Mouse (Mus musculus): ENCODE measurements around the gene Fam214a. TPM values are rescaled to one million over a fixed set of nuclear protein-coding genes. Genes with fewer than 3 reads are reported as not detected.
A peak's percentile ranks its signal among the peaks of the same experiment; 100 is the strongest.

The Fam214a gene
- polyA plus RNA-seq, 1 experiment = 9.1 TPM

GRCm38 (mm10) chr9:74925220-74925769 lies 27.4 kb upstream of the Fam214a start:
- Histone ChIP-seq H3K27me3 (ENCODE audit: control insufficient read depth, insufficient read depth, low read length) (no peaks in the 10 kb centered on the region), H3K36me3 (ENCODE audit: control insufficient read depth, insufficient read depth, low read length) (no peaks in the 10 kb centered on the region), H3K4me1 (ENCODE audit: control insufficient read depth, insufficient read depth, insufficient read length) (no peaks in the 10 kb centered on the region), H3K4me3 (ENCODE audit: extremely low read depth, insufficient read depth, insufficient read length) (no peak overlapping the region), H3K27ac (ENCODE audit: insufficient read depth, low read length) (no peak overlapping the region)
- no peak for TF ChIP-seq POLR2A (IDR thresholded peaks at IDR 0.05; ENCODE audit: low read depth, low read length)
- no peak for TF ChIP-seq CTCF (IDR thresholded peaks at IDR 0.05; ENCODE audit: extremely low read depth, insufficient read depth, insufficient read length, insufficient replicate concordance)
- WGBS = 90% methylated on average over 10 of the region's 10 CpGs
- DNase-seq (ENCODE audit: low read depth in 1 of 2, low spot score in 2 of 2) = no peak

- DNase-seq (ENCODE audit: low read depth in 1 of 2, low spot score in 2 of 2) = no peak
These were observed 22.7 kb upstream of the Fam214a start for GRCm38 (mm10) chr9:74929981-74930423.

DNA sequence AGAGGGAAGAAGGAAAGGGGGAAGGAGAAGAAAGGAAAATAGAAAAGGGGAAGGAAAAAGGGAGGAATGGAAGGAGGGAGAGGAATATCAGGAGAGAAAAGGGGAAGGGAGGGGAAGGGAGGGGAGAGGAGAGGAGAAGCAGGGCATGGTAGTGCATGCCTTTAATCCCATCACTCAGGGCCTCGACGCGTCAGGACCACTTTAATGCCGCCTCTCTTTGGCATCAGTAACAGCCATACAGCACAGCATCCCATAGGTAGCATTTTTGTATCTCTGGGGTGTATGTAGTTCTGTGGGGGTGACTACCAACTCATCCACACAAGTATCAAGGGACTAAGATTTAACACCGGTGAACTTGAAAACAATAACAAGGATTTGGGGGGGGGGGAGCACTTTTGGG lies 22.0 kb upstream of the Fam214a start:
- WGBS = 89% methylated on average over 5 of the region's 5 CpGs
- DNase-seq (ENCODE audit: low read depth in 1 of 2, low spot score in 2 of 2) = no peak
- no peak for TF ChIP-seq POLR2A (IDR thresholded peaks at IDR 0.05; ENCODE audit: low read depth, low read length)
- no peak for TF ChIP-seq CTCF (IDR thresholded peaks at IDR 0.05; ENCODE audit: extremely low read depth, insufficient read depth, insufficient read length, insufficient replicate concordance)
- no peak overlapping the region for H3K27ac ChIP-seq (ENCODE audit: insufficient read depth, low read length)
- H3K4me1 ChIP-seq (ENCODE audit: control insufficient read depth, insufficient read depth, insufficient read length) = peaks cover 4% of the 10 kb centered on the region; the same call in 1 of the 2 replicates
- H3K27me3 ChIP-seq (ENCODE audit: control insufficient read depth, insufficient read depth, low read length) = no peaks in the 10 kb centered on the region
- no peak overlapping the region for H3K4me3 ChIP-seq (ENCODE audit: extremely low read depth, insufficient read depth, insufficient read length)
- no peaks in the 10 kb centered on the region for H3K36me3 ChIP-seq (ENCODE audit: control insufficient read depth, insufficient read depth, low read length)

More at GRCm38 (mm10) chr9:74929981-74930423, 22.7 kb upstream of the Fam214a start:
- Histone ChIP-seq H3K27ac (ENCODE audit: insufficient read depth, low read length) (no peak overlapping the region), H3K4me3 (ENCODE audit: extremely low read depth, insufficient read depth, insufficient read length) (no peak overlapping the region), H3K27me3 (ENCODE audit: control insufficient read depth, insufficient read depth, low read length) (no peaks in the 10 kb centered on the region), H3K4me1 (ENCODE audit: control insufficient read depth, insufficient read depth, insufficient read length) (peaks cover 2% of the 10 kb centered on the region; the same call in 1 of the 2 replicates), H3K36me3 (ENCODE audit: control insufficient read depth, insufficient read depth, low read length) (no peaks in the 10 kb centered on the region)
- 95% methylated on average over 4 of the region's 4 CpGs for WGBS
- TF ChIP-seq POLR2A (IDR thresholded peaks at IDR 0.05; ENCODE audit: low read depth, low read length) (no peak), CTCF (IDR thresholded peaks at IDR 0.05; ENCODE audit: extremely low read depth, insufficient read depth, insufficient read length, insufficient replicate concordance) (no peak)

- DNase-seq (ENCODE audit: low read depth in 1 of 2, low spot score in 2 of 2) = peak in 1 of 2 experiments; percentile 4
- no peaks in the 10 kb centered on the region for H3K36me3 ChIP-seq (ENCODE audit: control insufficient read depth, insufficient read depth, low read length)
- H3K27me3 ChIP-seq (ENCODE audit: control insufficient read depth, insufficient read depth, low read length) = no peaks in the 10 kb centered on the region
- no peak overlapping the region for H3K4me3 ChIP-seq (ENCODE audit: extremely low read depth, insufficient read depth, insufficient read length)
- 52% methylated on average over 3 of the region's 3 CpGs for WGBS
- H3K4me1 ChIP-seq (ENCODE audit: control insufficient read depth, insufficient read depth, insufficient read length) = peaks cover 8% of the 10 kb centered on the region; the same call in 1 of the 2 replicates
- TF ChIP-seq POLR2A (IDR thresholded peaks at IDR 0.05; ENCODE audit: low read depth, low read length) = no peak
- TF ChIP-seq CTCF (IDR thresholded peaks at IDR 0.05; ENCODE audit: extremely low read depth, insufficient read depth, insufficient read length, insufficient replicate concordance) = no peak
- H3K27ac ChIP-seq (ENCODE audit: insufficient read depth, low read length) = peak overlapping the region; percentile 45
These were observed 17.4 kb upstream of the Fam214a start for GRCm38 (mm10) chr9:74935289-74935688.

- Histone ChIP-seq H3K36me3 (ENCODE audit: control insufficient read depth, insufficient read depth, low read length) (no peaks in the 10 kb centered on the region), H3K4me3 (ENCODE audit: extremely low read depth, insufficient read depth, insufficient read length) (no peak overlapping the region), H3K27me3 (ENCODE audit: control insufficient read depth, insufficient read depth, low read length) (no peaks in the 10 kb centered on the region), H3K27ac (ENCODE audit: insufficient read depth, low read length) (no peak overlapping the region), H3K4me1 (ENCODE audit: control insufficient read depth, insufficient read depth, insufficient read length) (peaks cover 8% of the 10 kb centered on the region; the same call in 1 of the 2 replicates)
- 92% methylated on average over 3 of the region's 3 CpGs for WGBS
- TF ChIP-seq CTCF (IDR thresholded peaks at IDR 0.05; ENCODE audit: extremely low read depth, insufficient read depth, insufficient read length, insufficient replicate concordance) (no peak), POLR2A (IDR thresholded peaks at IDR 0.05; ENCODE audit: low read depth, low read length) (no peak)
- no peak for DNase-seq (ENCODE audit: low read depth in 1 of 2, low spot score in 2 of 2)
These were observed 14.9 kb upstream of the Fam214a start for GRCm38 (mm10) chr9:74937761-74938160.

- Histone ChIP-seq H3K27me3 (ENCODE audit: control insufficient read depth, insufficient read depth, low read length) (no peaks in the 10 kb centered on the region), H3K27ac (ENCODE audit: insufficient read depth, low read length) (no peak overlapping the region), H3K36me3 (ENCODE audit: control insufficient read depth, insufficient read depth, low read length) (no peaks in the 10 kb centered on the region), H3K4me1 (ENCODE audit: control insufficient read depth, insufficient read depth, insufficient read length) (peaks cover 8% of the 10 kb centered on the region; the same call in 1 of the 2 replicates), H3K4me3 (ENCODE audit: extremely low read depth, insufficient read depth, insufficient read length) (no peak overlapping the region)
- no peak for DNase-seq (ENCODE audit: low read depth in 1 of 2, low spot score in 2 of 2)
- 85% methylated on average over 12 of the region's 12 CpGs for WGBS
- TF ChIP-seq POLR2A (IDR thresholded peaks at IDR 0.05; ENCODE audit: low read depth, low read length) (no peak), CTCF (IDR thresholded peaks at IDR 0.05; ENCODE audit: extremely low read depth, insufficient read depth, insufficient read length, insufficient replicate concordance) (no peak)
These were observed 13.8 kb upstream of the Fam214a start for GRCm38 (mm10) chr9:74938670-74939534.
